ENCODE assay signal across 21 mouse cellular contexts in genomic region chr13:54402346-54402745, GRCm38 (mm10). TPM values are rescaled to one million over a fixed set of nuclear protein-coding genes. Genes with fewer than 3 reads are reported as not detected.
DNase-seq lines count a peak whose midpoint lies in the region; ATAC-seq and TF ChIP-seq lines count a peak whose summit lies in the region.
"Had no signal": no experiment of that assay in that cellular context is flagged by ENCODE, and none has a peak within 500 bp of the region (broad histone marks: within the 10 kb centered on the region; RNA-seq: fewer than 3 reads in every experiment).

No protein-coding gene starts in this region.

- no peak overlapping the region for H3K4me2 ChIP-seq in liver, postnatal 0 days (ENCODE audit: low read depth, low read length)
- no peak overlapping the region for H3K4me2 ChIP-seq in embryonic facial prominence, embryonic 12.5 days (replicated peaks)
- H3K4me2 ChIP-seq: hindbrain, embryonic 12.5 days; midbrain, embryonic 15.5 days; neural tube, embryonic 12.5 days had no signal

- no peaks in the 10 kb centered on the region for H3K79me2 ChIP-seq in liver, adult 2 months (ENCODE audit: control insufficient read depth, insufficient read depth, low read length)

- H3K27me3 ChIP-seq in liver, adult 2 months (ENCODE audit: control insufficient read depth, insufficient read depth, low read length) = no peaks in the 10 kb centered on the region
- H3K27me3 ChIP-seq in liver, postnatal 0 days (ENCODE audit: insufficient read depth, low read length) = no peaks in the 10 kb centered on the region
- H3K27me3 ChIP-seq in embryonic facial prominence, embryonic 12.5 days = no peaks in the 10 kb centered on the region
- H3K27me3 ChIP-seq: hindbrain, embryonic 12.5 days; midbrain, embryonic 15.5 days; neural tube, embryonic 12.5 days had no signal

- no peak overlapping the region for H3K9ac ChIP-seq in liver, adult 2 months (ENCODE audit: low read depth, low read length)
- no peak overlapping the region for H3K9ac ChIP-seq in liver, postnatal 0 days (replicated peaks)
- H3K9ac ChIP-seq in embryonic facial prominence, embryonic 12.5 days = no peak overlapping the region
- H3K9ac ChIP-seq: hindbrain, embryonic 12.5 days; midbrain, embryonic 15.5 days; neural tube, embryonic 12.5 days had no signal

- WGBS in liver, adult 2 months = 66% methylated on average over 4 of the region's 4 CpGs
- WGBS in liver, postnatal 0 days (ENCODE audit: insufficient replicate concordance) = 60% methylated on average over 4 of the region's 4 CpGs
- WGBS in embryonic facial prominence, embryonic 12.5 days = 45% methylated on average over 4 of the region's 4 CpGs

- no peak for TF ChIP-seq CTCF in liver, adult 2 months (IDR thresholded peaks at IDR 0.05; ENCODE audit: low read depth, low read length)
- TF ChIP-seq CTCF in liver, postnatal 0 days (IDR thresholded peaks at IDR 0.05; ENCODE audit: low read depth) = no peak

- no peak overlapping the region for H3K27ac ChIP-seq in liver, adult 2 months (replicated peaks; ENCODE audit: insufficient read depth, low read depth, low read length)
- H3K27ac ChIP-seq in liver, postnatal 0 days (ENCODE audit: low read depth) = no peak overlapping the region
- H3K27ac ChIP-seq in embryonic facial prominence, embryonic 12.5 days = no peak overlapping the region
- H3K27ac ChIP-seq: hindbrain, embryonic 12.5 days; midbrain, embryonic 15.5 days; neural tube, embryonic 12.5 days had no signal

- H3K4me1 ChIP-seq in liver, adult 2 months (ENCODE audit: control insufficient read depth, insufficient read depth, low read length) = peaks cover 2% of the 10 kb centered on the region; the same call in 1 of the 2 replicates
- H3K4me1 ChIP-seq in liver, postnatal 0 days (ENCODE audit: insufficient read depth) = no peaks in the 10 kb centered on the region
- H3K4me1 ChIP-seq in embryonic facial prominence, embryonic 12.5 days = peaks cover 10% of the 10 kb centered on the region; the same call in 1 of the 2 replicates

- DNase-seq in heart, adult 11 months = peak; percentile 45
- no peak for DNase-seq in heart, adult 9 months (ENCODE audit: low spot score in 2 of 2)
- DNase-seq in liver, adult 2 months (ENCODE audit: extremely low read depth, low read depth, low spot score) = peak; percentile 55
- no peak for DNase-seq in liver, postnatal 0 days
- peak; percentile 17 for DNase-seq in gonadal fat pad, adult 2 months (ENCODE audit: low read depth)
- DNase-seq in urinary bladder, postnatal 4 days (ENCODE audit: low spot score in 2 of 2) = no peak
- DNase-seq: adrenal gland, adult 8-10 months; cerebellum, adult 18-20 months; cerebellum, postnatal 25 days; gastrocnemius, postnatal 10 days; heart, adult 18-20 months; kidney, postnatal 14 days; liver; right cerebral cortex, postnatal 14 days; thymus, postnatal 14 days had no signal

- H3K9me3 ChIP-seq in liver, postnatal 0 days (ENCODE audit: low read length) = no peaks in the 10 kb centered on the region
- no peaks in the 10 kb centered on the region for H3K9me3 ChIP-seq in embryonic facial prominence, embryonic 12.5 days
- H3K9me3 ChIP-seq: hindbrain, embryonic 12.5 days; midbrain, embryonic 15.5 days; neural tube, embryonic 12.5 days had no signal

- H3K36me3 ChIP-seq in liver, adult 2 months (ENCODE audit: control insufficient read depth, insufficient read depth, low read length) = no peaks in the 10 kb centered on the region
- H3K36me3 ChIP-seq in liver, postnatal 0 days (replicated peaks; ENCODE audit: insufficient read depth, low read length) = no peaks in the 10 kb centered on the region
- no peaks in the 10 kb centered on the region for H3K36me3 ChIP-seq in embryonic facial prominence, embryonic 12.5 days
- H3K36me3 ChIP-seq: hindbrain, embryonic 12.5 days; midbrain, embryonic 15.5 days; neural tube, embryonic 12.5 days had no signal

- ATAC-seq in liver, postnatal 0 days = no peak
- peak; percentile 35; the same call in 1 of the 2 replicates for ATAC-seq in embryonic facial prominence, embryonic 12.5 days (ENCODE audit: insufficient number of reproducible peaks, insufficient read depth, low FRiP score, low TSS enrichment)
- ATAC-seq: forebrain, embryonic 14.5 days; intestine, postnatal 0 days; midbrain, embryonic 15.5 days had no signal

- H3K4me3 ChIP-seq in liver, adult 2 months (ENCODE audit: insufficient read depth, low read depth, low read length) = no peak overlapping the region
- H3K4me3 ChIP-seq in liver, postnatal 0 days (ENCODE audit: low read depth, low read length) = no peak overlapping the region
- no peak overlapping the region for H3K4me3 ChIP-seq in embryonic facial prominence, embryonic 12.5 days
- H3K4me3 ChIP-seq: hindbrain, embryonic 12.5 days; midbrain, embryonic 15.5 days; neural tube, embryonic 12.5 days had no signal

- no peak for TF ChIP-seq POLR2A in liver, adult 2 months (IDR thresholded peaks at IDR 0.05; ENCODE audit: extremely low read depth, insufficient read depth, low read length)

- no peak for TF ChIP-seq EP300 in liver, postnatal 0 days (IDR thresholded peaks at IDR 0.05; ENCODE audit: low read depth)

RNA-seq across cellular contexts. Expression of gene Cplx2, which starts 31.2 kb away (rescaled TPM):
- 0.37 and 0.54 TPM in 2 replicates for total RNA-seq in liver, adult 2 months (2014; rRNA removed)
- 0.57 and 0.81 TPM in 2 replicates for polyA plus RNA-seq in liver, adult 2 months (2012; rRNA removed)
- 0.89 and 0.97 TPM in 2 replicates for polyA plus RNA-seq in liver, postnatal 0 days (2015; fragmentation: Nextera tagmentation; extraction: Ambion mirVana)
- polyA plus RNA-seq in embryonic facial prominence, embryonic 12.5 days (2016; fragmentation: Nextera tagmentation; extraction: Ambion mirVana) = 8.3 and 8.4 TPM in 2 replicates
- polyA plus RNA-seq in gonadal fat pad, adult 2 months (2012; rRNA removed) = 5.9 and 7.3 TPM in 2 replicates

Comparison
In these comparisons a context has a peak if more than half of its experiments do, and no peak if none do; other contexts are left out.
1. DNase-seq: peak in heart, adult 11 months (single experiment), liver, adult 2 months (single experiment) and gonadal fat pad, adult 2 months (single experiment); none in heart, adult 9 months (0 of 2), liver, postnatal 0 days (single experiment) and urinary bladder, postnatal 4 days (0 of 2).